Mouse (Mus musculus) hindlimb bud, embryonic 11.5 days (tissue): ENCODE data around the gene Acad10.

ENCODE experiments used
- DNase-seq: peaks from one replicate; pipeline ENCODE4 v3.0.0-alpha.2; 2012; ENCODE audit warnings: low read depth, low spot score; ENCODE audit errors: extremely low spot score

The Acad10 gene

DNA sequence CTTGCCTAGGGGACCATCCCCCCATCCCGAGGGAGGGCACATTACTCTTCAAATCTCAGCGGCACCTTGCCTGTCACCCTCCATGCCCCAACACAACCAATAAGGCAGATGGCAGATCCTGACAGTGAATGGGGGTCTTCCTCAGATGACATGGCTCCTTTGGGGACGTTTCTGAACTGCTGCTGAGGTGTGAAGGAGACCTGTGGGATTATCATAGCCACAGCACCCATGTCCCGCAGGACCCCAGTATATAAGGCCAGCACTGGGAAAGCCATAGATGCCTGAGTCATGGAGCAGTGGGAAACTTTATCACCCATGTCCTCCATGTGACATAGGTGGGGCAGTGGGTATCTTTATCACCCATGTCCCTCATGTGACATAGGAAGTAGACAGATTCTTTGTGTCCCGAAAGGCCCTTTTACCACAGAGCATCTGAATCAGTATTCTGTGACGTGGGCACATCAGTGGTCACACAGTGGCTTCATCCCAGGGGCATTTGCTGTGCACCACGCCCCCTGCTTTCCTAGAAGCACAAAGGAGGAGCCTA, 62.2 kb downstream of the Acad10 start:
- DNase-seq = no peak

DNA sequence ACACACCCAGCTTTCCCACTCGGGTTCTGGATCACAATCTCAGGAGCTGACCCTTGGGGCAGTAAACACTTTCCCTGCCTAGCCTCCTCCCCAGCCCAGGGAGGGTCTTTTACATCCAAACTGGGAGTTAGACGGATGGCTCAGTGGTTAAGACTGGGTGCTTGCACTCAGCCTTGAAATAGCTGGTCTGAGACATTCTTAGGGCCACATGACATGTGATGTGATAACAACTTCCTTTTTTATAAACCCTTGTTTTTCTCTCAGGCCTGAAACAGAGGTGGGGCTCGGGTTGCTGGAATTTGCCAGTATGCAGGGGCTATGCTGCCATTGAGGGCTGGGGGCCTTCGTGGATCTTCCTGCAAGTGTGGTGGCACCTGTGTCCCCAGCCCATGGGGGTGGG, 63.0 kb downstream of the Acad10 start:
- DNase-seq = no peak

DNA sequence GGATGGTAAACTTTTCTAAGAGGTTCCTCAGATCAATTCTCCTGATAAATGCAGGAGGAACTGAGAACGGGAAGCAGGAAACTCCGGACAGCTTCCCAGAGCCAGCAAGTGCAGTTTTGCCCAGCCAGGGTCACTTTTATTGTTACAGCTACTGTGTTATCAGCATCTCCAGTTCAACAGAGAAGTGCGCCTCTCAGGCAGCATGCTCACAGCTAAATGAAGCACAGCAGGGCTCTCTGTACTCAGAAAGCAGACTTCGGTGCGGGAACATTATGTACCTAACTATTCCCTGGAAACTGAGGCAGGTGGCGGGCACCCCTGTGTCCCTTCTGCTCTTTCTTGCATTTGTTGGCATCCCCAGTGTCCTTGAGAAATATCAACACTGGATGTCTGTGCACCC, 64.1 kb downstream of the Acad10 start:
- DNase-seq = no peak

DNA sequence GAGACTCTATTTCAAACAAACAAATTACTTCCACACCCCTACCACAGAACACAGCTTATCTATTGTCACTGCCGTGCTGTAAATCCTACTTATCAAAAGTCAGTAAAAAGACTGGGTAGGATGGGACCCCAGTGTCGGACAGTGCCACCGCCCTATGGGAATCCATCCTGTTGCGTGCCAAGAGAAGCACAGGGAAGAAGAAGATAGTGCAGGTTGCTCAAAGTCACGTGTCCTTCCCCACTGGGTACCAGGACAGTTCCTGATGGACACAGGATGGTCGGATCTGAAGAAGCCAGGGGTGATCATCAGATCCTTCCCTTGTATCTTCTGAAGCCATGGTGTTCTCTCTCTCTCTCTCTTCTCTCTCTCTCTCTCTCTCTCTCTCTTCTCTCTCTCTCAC, 64.6 kb downstream of the Acad10 start:
- no peak for DNase-seq

DNA sequence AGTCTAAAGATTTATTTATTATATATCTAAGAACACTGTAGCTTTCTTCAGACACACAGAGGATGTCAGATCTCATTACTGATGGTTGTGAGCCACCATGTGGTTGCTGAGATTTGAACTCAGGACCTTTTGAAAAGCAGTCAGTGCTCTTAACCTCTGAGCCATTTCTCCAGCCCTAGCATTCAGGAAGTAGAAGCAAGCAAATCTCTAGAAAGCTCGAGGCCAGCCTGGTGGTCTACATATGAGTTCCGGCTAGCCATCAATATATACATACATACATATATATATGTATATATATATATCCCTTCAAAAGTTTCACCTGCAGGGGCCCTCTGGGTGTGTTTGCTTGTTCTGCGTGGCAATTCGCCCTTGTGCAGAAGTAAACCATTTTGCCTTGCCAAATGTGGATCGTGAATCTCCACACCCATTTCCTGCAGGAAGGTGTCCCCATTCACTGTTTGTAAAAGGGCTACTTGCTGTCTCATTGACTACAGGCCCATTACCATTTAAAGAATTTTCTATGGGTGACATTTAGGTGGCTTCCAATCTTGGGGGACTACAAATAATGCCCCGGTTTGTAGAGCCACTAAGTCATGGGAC, 65.5 kb downstream of the Acad10 start:
- DNase-seq = no peak

- DNase-seq = peak; percentile 49
Observed at GRCm38 (mm10) chr5:121593451-121594401, 66.6 kb downstream of the Acad10 start, which contains the start of gene Aldh2. Aldh2 (minus strand) TSS chr5:121593824.

DNA sequence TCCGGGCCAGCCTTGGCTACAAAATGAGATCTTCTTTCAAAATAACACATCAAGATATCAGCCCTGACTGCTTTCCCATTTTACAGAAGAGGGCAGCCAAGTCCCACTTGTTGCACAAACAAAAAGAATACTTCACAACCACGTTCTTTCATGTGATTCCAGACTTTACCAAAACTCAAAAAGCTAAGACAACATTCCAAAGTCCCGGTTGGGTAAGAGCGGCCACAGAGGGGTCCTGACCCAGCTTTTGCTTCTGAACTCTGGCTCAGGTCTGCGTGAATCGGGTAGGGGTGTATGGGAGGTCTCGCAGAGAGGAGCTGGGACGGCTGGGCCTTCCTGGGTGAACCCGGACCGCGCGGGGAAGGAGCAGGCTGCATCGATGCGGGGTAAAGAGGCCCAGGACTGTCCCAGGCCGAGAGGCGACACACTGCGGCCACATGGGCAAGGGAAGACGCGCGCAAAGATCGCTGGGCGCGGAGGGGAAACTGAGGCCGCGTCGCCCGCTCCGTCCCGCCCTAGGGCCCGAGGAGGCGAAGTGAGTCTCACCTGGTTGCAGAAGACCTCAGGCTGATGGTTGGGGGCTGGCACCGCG, 67.4 kb downstream of the Acad10 start:
- no peak for DNase-seq

GRCm38 (mm10) chr5:121592064-121592815, 68.1 kb downstream of the Acad10 start:
- DNase-seq = no peak

- no peak for DNase-seq
Observed at GRCm38 (mm10) chr5:121591417-121592063, 68.8 kb downstream of the Acad10 start.

- no peak for DNase-seq
Observed at GRCm38 (mm10) chr5:121589928-121590327, 70.4 kb downstream of the Acad10 start.

- DNase-seq = no peak
Observed at GRCm38 (mm10) chr5:121586400-121587039, 73.8 kb downstream of the Acad10 start.

GRCm38 (mm10) chr5:121585699-121586098, 74.6 kb downstream of the Acad10 start:
- DNase-seq = no peak

DNA sequence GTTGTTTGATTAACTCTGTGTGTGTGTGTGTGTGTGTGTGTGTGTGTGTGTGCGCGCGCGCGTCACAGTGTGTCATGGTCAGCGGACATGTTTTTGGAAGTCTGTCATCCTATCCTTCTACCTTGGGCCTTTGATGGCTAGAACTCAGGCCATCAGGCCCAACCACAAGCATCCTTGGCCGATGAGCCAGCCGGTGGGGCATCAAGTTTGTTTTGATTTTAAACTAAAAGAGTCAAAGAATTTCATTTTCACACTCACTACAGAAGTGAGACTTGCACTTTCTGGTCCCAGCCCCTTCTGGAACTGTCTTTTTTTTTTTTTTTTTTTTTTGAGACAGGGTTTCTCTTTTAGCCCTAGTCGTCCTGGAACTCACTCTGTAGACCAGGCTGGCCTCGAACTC, 75.3 kb downstream of the Acad10 start:
- no peak for DNase-seq

- DNase-seq = no peak
Observed at GRCm38 (mm10) chr5:121583765-121584501, 76.4 kb downstream of the Acad10 start.

- DNase-seq = no peak
Observed at GRCm38 (mm10) chr5:121581945-121582344, 78.4 kb downstream of the Acad10 start.

GRCm38 (mm10) chr5:121576927-121577488, 83.3 kb downstream of the Acad10 start:
- no peak for DNase-seq

GRCm38 (mm10) chr5:121575867-121576266, 84.4 kb downstream of the Acad10 start:
- DNase-seq = no peak

DNA sequence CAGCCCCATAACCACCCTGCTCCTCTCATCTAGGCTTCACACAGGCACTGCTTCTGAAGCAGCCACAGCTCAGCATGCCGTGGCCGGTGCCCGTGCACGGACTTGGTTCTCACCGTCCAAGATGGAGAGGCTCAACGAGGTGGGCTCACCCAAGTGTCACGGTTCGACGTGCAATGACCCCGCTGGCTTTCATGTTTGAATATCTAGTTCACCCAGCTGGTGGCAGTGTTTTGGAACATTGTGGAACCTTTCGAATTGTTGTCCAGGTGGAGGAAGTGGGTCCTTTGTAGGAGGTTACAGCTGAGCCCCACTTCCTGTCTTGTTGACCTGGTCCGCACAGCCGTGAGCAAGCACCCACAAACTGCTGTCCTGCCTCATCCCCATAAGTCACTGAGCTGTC, 86.2 kb downstream of the Acad10 start:
- no peak for DNase-seq
